Mouse (Mus musculus) kidney, postnatal 0 days (tissue): Measurements from ENCODE around the gene Zfand6. TPM values are rescaled to one million over a fixed set of nuclear protein-coding genes. Genes with fewer than 3 reads are reported as not detected.

ENCODE experiments used
- ATAC-seq: fragments of 200-750 bp; cut with Nextera tagmentation; replicated peaks from 2 replicates; pipeline ENCODE4 v1.8.0; 2017; ENCODE audit warnings: low read depth, moderate number of reproducible peaks, moderate TSS enrichment, moderate library complexity; ENCODE audit not compliant: low FRiP score
- DNase-seq: peaks from one replicate; pipeline ENCODE4 v3.0.0-alpha.2; 2016; ENCODE audit warnings: low spot score
- H3K27ac ChIP-seq: fragments of 300-500 bp; sonication (generic); 2 replicates; pipeline ENCODE4 v1.5.1; 2014; ENCODE audit warnings: mild to moderate bottlenecking
- H3K27me3 ChIP-seq: fragments of 300-500 bp; sonication (generic); 2 replicates; pipeline ENCODE4 v1.6.1; 2014; ENCODE audit warnings: low read length, mixed read lengths; ENCODE audit not compliant: insufficient read depth
- H3K36me3 ChIP-seq: fragments of 300-500 bp; sonication (generic); 2 replicates; pipeline ENCODE4 v1.6.1; 2014; ENCODE audit warnings: low read length, mixed read lengths; ENCODE audit not compliant: insufficient read depth
- H3K4me1 ChIP-seq: fragments of 300-500 bp; sonication (generic); replicated peaks from 2 replicates; pipeline ENCODE4 v1.6.1; 2014; ENCODE audit warnings: antibody characterized with exemption, low read length, mixed read lengths; ENCODE audit not compliant: insufficient read depth
- H3K4me2 ChIP-seq: fragments of 300-500 bp; sonication (generic); 2 replicates; pipeline ENCODE4 v1.6.1; 2014; ENCODE audit warnings: mild to moderate bottlenecking, low read length, moderate library complexity, mixed read lengths
- H3K4me3 ChIP-seq: fragments of 300-500 bp; sonication (generic); replicated peaks from 2 replicates; pipeline ENCODE4 v1.5.1; 2014; ENCODE audit warnings: low read depth, low read length
- H3K9ac ChIP-seq: fragments of 300-500 bp; sonication (generic); 2 replicates; pipeline ENCODE4 v1.6.1; 2014; ENCODE audit warnings: low read depth, low read length
- H3K9me3 ChIP-seq: fragments of 300-500 bp; sonication (generic); replicated peaks from 2 replicates; pipeline ENCODE4 v1.6.1; 2016; ENCODE audit warnings: low read length, inconsistent platforms, mixed read lengths
- CTCF ChIP-seq: IDR thresholded peaks from 2 replicates; pipeline ENCODE4 v1.5.1; 2016; ENCODE audit warnings: antibody characterized with exemption, low read depth, mild to moderate bottlenecking, moderate library complexity
- WGBS: fragments of 180-500 bp; shearing (Covaris S2); extraction: QIAGEN DNeasy Blood & Tissue Kit; methylation state at CpG from one replicate; pipeline ENCODE4 v1.1.7; 2014; 5-methylcytosine and 5-hydroxymethylcytosine counted together
- polyA plus RNA-seq: library from polyadenylated mRNA; unstranded; fragments of >200 nt; fragmentation: Nextera tagmentation; extraction: Ambion mirVana; gene quantifications from 2 replicates; pipeline ENCODE4 v1.2.1, GENCODE M21; 2015

Gene Zfand6
- polyA plus RNA-seq, 1 experiment from 2014 or later: 198 TPM

GRCm38 (mm10) chr7:84681558-84681957 is 8.2 kb downstream of the Zfand6 start:
- no peak for TF ChIP-seq CTCF
- no peaks in the 10 kb centered on the region for H3K9me3 ChIP-seq
- no peak overlapping the region for H3K4me2 ChIP-seq
- DNase-seq: no peak
- H3K4me3 ChIP-seq: no peak overlapping the region
- no peaks in the 10 kb centered on the region for H3K27me3 ChIP-seq
- peaks cover 3% of the 10 kb centered on the region; the same call in 1 of the 2 replicates for H3K4me1 ChIP-seq
- H3K9ac ChIP-seq: no peak overlapping the region
- no peaks in the 10 kb centered on the region for H3K36me3 ChIP-seq
- no peak overlapping the region for H3K27ac ChIP-seq
- no peak for ATAC-seq
- WGBS: 92% methylated on average over 1 of the region's 1 CpGs

GRCm38 (mm10) chr7:84680931-84681330 is 8.8 kb downstream of the Zfand6 start:
- TF ChIP-seq CTCF: no peak
- DNase-seq (no peak), ATAC-seq (no peak)
- H3K9me3 ChIP-seq: no peaks in the 10 kb centered on the region
- H3K4me1 ChIP-seq: peaks cover 4% of the 10 kb centered on the region; the same call in 1 of the 2 replicates
- H3K27ac ChIP-seq: no peak overlapping the region
- H3K36me3 ChIP-seq: no peaks in the 10 kb centered on the region
- no peak overlapping the region for H3K4me2 ChIP-seq
- H3K4me3 ChIP-seq: no peak overlapping the region
- H3K27me3 ChIP-seq: no peaks in the 10 kb centered on the region
- no peak overlapping the region for H3K9ac ChIP-seq

GRCm38 (mm10) chr7:84680092-84680491 is 9.7 kb downstream of the Zfand6 start:
- WGBS: 33% methylated on average over 2 of the region's 2 CpGs
- no peak for ATAC-seq
- no peak for DNase-seq
- Histone ChIP-seq H3K27ac (peak overlapping the region; percentile 71; the same call in 1 of the 2 replicates), H3K4me3 (peak overlapping the region; percentile 42), H3K4me1 (peaks cover 7% of the 10 kb centered on the region; the same call in 1 of the 2 replicates), H3K27me3 (no peaks in the 10 kb centered on the region), H3K9me3 (no peaks in the 10 kb centered on the region), H3K9ac (peak overlapping the region; percentile 41; the same call in 1 of the 2 replicates), H3K4me2 (peak overlapping the region; percentile 54), H3K36me3 (no peaks in the 10 kb centered on the region)
- no peak for TF ChIP-seq CTCF

- Histone ChIP-seq H3K9me3 (no peaks in the 10 kb centered on the region), H3K4me3 (peak overlapping the region; percentile 42), H3K36me3 (no peaks in the 10 kb centered on the region), H3K9ac (peak overlapping the region; percentile 18; the same call in 1 of the 2 replicates), H3K27me3 (no peaks in the 10 kb centered on the region), H3K4me2 (peak overlapping the region; percentile 54), H3K4me1 (peaks cover 7% of the 10 kb centered on the region; the same call in 1 of the 2 replicates), H3K27ac (no peak overlapping the region)
- no peak for TF ChIP-seq CTCF
- under 1% methylated on average over 4 of the region's 4 CpGs for WGBS
- DNase-seq: peak; percentile 98
- peak; percentile 95 for ATAC-seq
Measured at GRCm38 (mm10) chr7:84679264-84679663, 10.5 kb downstream of the Zfand6 start.

- Histone ChIP-seq H3K27ac (no peak overlapping the region), H3K27me3 (no peaks in the 10 kb centered on the region), H3K9ac (no peak overlapping the region), H3K4me1 (peaks cover 12% of the 10 kb centered on the region), H3K36me3 (no peaks in the 10 kb centered on the region), H3K9me3 (no peaks in the 10 kb centered on the region), H3K4me3 (no peak overlapping the region), H3K4me2 (no peak overlapping the region)
- TF ChIP-seq CTCF: no peak
- WGBS: 72% methylated on average over 1 of the region's 1 CpGs
- no peak for ATAC-seq
- no peak for DNase-seq
Measured at GRCm38 (mm10) chr7:84673103-84673502, 16.7 kb downstream of the Zfand6 start.

GRCm38 (mm10) chr7:84669554-84670152 is 20.1 kb downstream of the Zfand6 start:
- H3K4me2 ChIP-seq: no peak overlapping the region
- no peak overlapping the region for H3K9ac ChIP-seq
- no peak overlapping the region for H3K27ac ChIP-seq
- H3K36me3 ChIP-seq: no peaks in the 10 kb centered on the region
- H3K9me3 ChIP-seq: no peaks in the 10 kb centered on the region
- DNase-seq (no peak), ATAC-seq (no peak)
- 51% methylated on average over 1 of the region's 1 CpGs for WGBS
- H3K4me3 ChIP-seq: no peak overlapping the region
- no peak for TF ChIP-seq CTCF
- H3K4me1 ChIP-seq: peaks cover 15% of the 10 kb centered on the region
- H3K27me3 ChIP-seq: no peaks in the 10 kb centered on the region

GRCm38 (mm10) chr7:84667946-84668345 is 21.8 kb downstream of the Zfand6 start:
- TF ChIP-seq CTCF: no peak
- Histone ChIP-seq H3K4me2 (no peak overlapping the region), H3K4me3 (no peak overlapping the region), H3K27ac (no peak overlapping the region), H3K36me3 (no peaks in the 10 kb centered on the region), H3K4me1 (peaks cover 15% of the 10 kb centered on the region), H3K27me3 (no peaks in the 10 kb centered on the region), H3K9me3 (no peaks in the 10 kb centered on the region), H3K9ac (no peak overlapping the region)
- DNase-seq (no peak), ATAC-seq (no peak)
- 72% methylated on average over 5 of the region's 5 CpGs for WGBS
